Mouse (Mus musculus) midbrain, postnatal 0 days (tissue): Measurements from ENCODE around the gene Zmiz2. TPM values are rescaled to one million over a fixed set of nuclear protein-coding genes. Genes with fewer than 3 reads are reported as not detected.
A peak's percentile ranks its signal among the peaks of the same experiment; 100 is the strongest.

Experiments used
- ATAC-seq: fragments of 200-750 bp; cut with Nextera tagmentation; 2 replicates; pipeline ENCODE4 v1.8.0; 2017; ENCODE audit warnings: moderate number of reproducible peaks, mild to moderate bottlenecking, moderate TSS enrichment, moderate library complexity; ENCODE audit not compliant: low FRiP score
- DNase-seq: peaks from one replicate; pipeline ENCODE4 v3.0.0-alpha.2; 2015; ENCODE audit warnings: low spot score
- H3K27ac ChIP-seq: fragments of 300-500 bp; sonication (generic); 2 replicates; pipeline ENCODE4 v1.5.1; 2014; ENCODE audit warnings: low read depth, mild to moderate bottlenecking, low read length, mixed read lengths
- H3K27me3 ChIP-seq: fragments of 300-500 bp; sonication (generic); 2 replicates; pipeline ENCODE4 v1.6.1; 2014; ENCODE audit warnings: low read length, control low read depth, mixed read lengths; ENCODE audit not compliant: insufficient read depth
- H3K36me3 ChIP-seq: fragments of 300-500 bp; sonication (generic); 2 replicates; pipeline ENCODE4 v1.6.1; 2014; ENCODE audit warnings: low read length, control low read depth, mixed read lengths; ENCODE audit not compliant: insufficient read depth
- H3K4me1 ChIP-seq: fragments of 300-500 bp; sonication (generic); 2 replicates; pipeline ENCODE4 v1.6.1; 2014; ENCODE audit warnings: mild to moderate bottlenecking, control low read depth, antibody characterized with exemption, low read length, mixed read lengths; ENCODE audit not compliant: insufficient read depth
- H3K4me2 ChIP-seq: fragments of 300-500 bp; sonication (generic); 2 replicates; pipeline ENCODE4 v1.6.1; 2014; ENCODE audit warnings: low read depth, mild to moderate bottlenecking, low read length, mixed read lengths; ENCODE audit not compliant: poor library complexity, severe bottlenecking
- H3K4me3 ChIP-seq: fragments of 300-500 bp; sonication (generic); 2 replicates; pipeline ENCODE4 v1.5.1; 2014; ENCODE audit warnings: low read depth, mild to moderate bottlenecking, low read length, moderate library complexity
- H3K9ac ChIP-seq: fragments of 300-500 bp; sonication (generic); replicated peaks from 2 replicates; pipeline ENCODE4 v1.6.1; 2014; ENCODE audit warnings: mild to moderate bottlenecking, low read length, moderate library complexity, mixed read lengths; ENCODE audit not compliant: poor library complexity, severe bottlenecking
- H3K9me3 ChIP-seq: fragments of 300-500 bp; sonication (generic); 2 replicates; pipeline ENCODE4 v1.6.1; 2016; ENCODE audit warnings: low read length, control low read depth
- CTCF ChIP-seq: IDR thresholded peaks from 2 replicates; pipeline ENCODE4 v1.5.1; 2016; ENCODE audit warnings: antibody characterized with exemption, mild to moderate bottlenecking
- WGBS: fragments of 180-500 bp; shearing (Covaris S2); extraction: QIAGEN DNeasy Blood & Tissue Kit; methylation state at CpG from one replicate; pipeline ENCODE4 v1.1.7; 2014; 5-methylcytosine and 5-hydroxymethylcytosine counted together
- polyA plus RNA-seq: library from polyadenylated mRNA; unstranded; fragments of >200 nt; fragmentation: Nextera tagmentation; extraction: Ambion mirVana; gene quantifications from 2 replicates; pipeline ENCODE4 v1.2.1, GENCODE M21; 2015
- total RNA-seq: library from RNA; depleted of rRNA; stranded (reverse); fragments of >200 nt; gene quantifications from 2 replicates; pipeline ENCODE4 v1.2.3, GENCODE M21; 2014

Zmiz2 gene
- total and polyA plus RNA-seq, 2 experiments from 2014 or later = 36.0 to 153 TPM

- H3K4me1 ChIP-seq = peaks cover 11% of the 10 kb centered on the region; the same call in 1 of the 2 replicates
- no peaks in the 10 kb centered on the region for H3K27me3 ChIP-seq
- ATAC-seq (no peak), DNase-seq (no peak)
- whole genome bisulfite sequencing = 91% methylated on average over 8 of the region's 8 CpGs
- no peak overlapping the region for H3K4me3 ChIP-seq
- H3K9me3 ChIP-seq = no peaks in the 10 kb centered on the region
- H3K9ac ChIP-seq = no peak overlapping the region
- 0 out of 2 replicates have a peak overlapping the region, but pooled peaks have one; percentile 4 for H3K4me2 ChIP-seq
- TF ChIP-seq CTCF = no peak
- peaks cover 25% of the 10 kb centered on the region for H3K36me3 ChIP-seq
- no peak overlapping the region for H3K27ac ChIP-seq
These were observed 2.8 kb downstream of the Zmiz2 start for GRCm38 (mm10) chr11:6391516-6392276.

DNA sequence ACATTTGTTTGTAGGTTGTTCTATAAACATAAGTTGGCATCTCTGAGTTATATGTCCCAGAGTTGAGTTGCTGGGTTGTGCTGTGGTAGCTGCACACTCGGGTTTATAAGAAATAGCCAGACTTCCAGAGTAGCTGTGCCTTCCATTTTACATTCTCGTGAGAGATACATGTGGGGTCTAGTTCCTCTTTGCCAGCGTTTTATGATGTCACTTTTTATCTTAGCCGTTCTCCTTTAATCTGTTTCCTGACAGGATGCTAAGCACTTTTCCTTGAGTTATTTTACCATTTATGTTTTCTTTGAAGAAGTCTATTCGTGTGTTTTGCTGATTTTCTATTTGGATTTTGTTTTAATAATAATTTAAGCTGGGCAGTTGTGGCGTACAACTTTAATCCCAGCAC lies 4.0 kb downstream of the Zmiz2 start:
- Histone ChIP-seq H3K4me1 (peaks cover 11% of the 10 kb centered on the region; the same call in 1 of the 2 replicates), H3K4me2 (no peak overlapping the region), H3K27me3 (no peaks in the 10 kb centered on the region), H3K9ac (no peak overlapping the region), H3K36me3 (peaks cover 37% of the 10 kb centered on the region), H3K27ac (no peak overlapping the region), H3K4me3 (no peak overlapping the region), H3K9me3 (no peaks in the 10 kb centered on the region)
- ATAC-seq = no peak
- DNase-seq = no peak
- no peak for TF ChIP-seq CTCF
- 87% methylated on average over 6 of the region's 6 CpGs for WGBS

DNA sequence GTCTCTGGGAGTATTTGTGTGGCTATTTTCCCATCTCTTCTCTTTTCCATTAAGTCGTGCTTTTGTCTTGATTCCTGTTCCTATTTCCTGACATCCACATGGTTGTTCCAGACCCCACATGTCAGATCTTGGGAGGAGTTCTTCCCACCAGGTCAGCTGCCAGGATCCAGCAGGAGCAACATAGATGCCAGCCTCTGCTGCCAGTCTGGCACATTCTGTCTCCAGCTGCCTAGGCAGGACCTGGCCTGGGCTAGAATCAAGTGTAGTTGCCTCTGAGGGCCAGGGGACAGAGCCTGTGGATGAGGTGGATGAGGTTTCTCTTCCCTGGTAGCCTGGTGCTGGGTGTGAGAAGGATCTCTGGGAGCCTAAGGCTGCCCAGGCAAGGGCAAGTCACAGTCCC lies 5.0 kb downstream of the Zmiz2 start:
- Histone ChIP-seq H3K9me3 (no peaks in the 10 kb centered on the region), H3K9ac (no peak overlapping the region), H3K27ac (no peak overlapping the region), H3K4me3 (no peak overlapping the region), H3K27me3 (no peaks in the 10 kb centered on the region), H3K4me1 (peaks cover 11% of the 10 kb centered on the region; the same call in 1 of the 2 replicates), H3K36me3 (peaks cover 45% of the 10 kb centered on the region), H3K4me2 (no peak overlapping the region)
- 75% methylated on average over 1 of the region's 1 CpGs for WGBS
- no peak for TF ChIP-seq CTCF
- ATAC-seq (no peak), DNase-seq (peak; percentile 15)

- WGBS = 82% methylated on average over 5 of the region's 5 CpGs
- TF ChIP-seq CTCF = no peak
These were observed 6.7 kb downstream of the Zmiz2 start for GRCm38 (mm10) chr11:6395565-6395964.

DNA sequence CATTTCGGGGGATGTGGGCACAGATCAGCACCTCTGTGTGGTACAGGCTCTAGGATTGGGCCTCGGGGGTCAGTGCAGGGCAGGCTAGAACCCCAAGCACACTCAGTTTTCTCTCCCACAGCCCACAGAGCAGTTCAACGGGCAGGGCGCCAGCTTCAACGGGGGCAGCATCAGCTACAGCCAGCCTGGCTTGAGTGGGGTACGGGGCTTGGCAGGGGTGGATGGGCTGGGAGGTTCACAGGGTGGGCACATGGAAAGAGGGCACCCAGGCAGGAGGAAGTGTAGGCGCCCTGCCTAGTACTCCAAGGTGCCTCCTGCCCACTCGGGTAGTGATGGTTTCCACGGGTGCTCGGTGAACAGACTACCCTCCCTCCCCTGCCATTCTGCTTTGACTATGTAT lies 9.3 kb downstream of the Zmiz2 start:
- Histone ChIP-seq H3K4me1 (no peaks in the 10 kb centered on the region), H3K4me3 (no peak overlapping the region), H3K27ac (no peak overlapping the region), H3K27me3 (no peaks in the 10 kb centered on the region), H3K36me3 (peaks cover 82% of the 10 kb centered on the region), H3K9me3 (no peaks in the 10 kb centered on the region), H3K4me2 (no peak overlapping the region), H3K9ac (no peak overlapping the region)
- no peak; the same call in 1 of the 2 replicates for ATAC-seq
- no peak for TF ChIP-seq CTCF
- WGBS = 97% methylated on average over 10 of the region's 10 CpGs
- DNase-seq = no peak

More at GRCm38 (mm10) chr11:6395565-6395964, 6.7 kb downstream of the Zmiz2 start:
- Histone ChIP-seq H3K9ac (no peak overlapping the region), H3K27me3 (no peaks in the 10 kb centered on the region), H3K27ac (no peak overlapping the region), H3K4me1 (peaks cover 5% of the 10 kb centered on the region; the same call in 1 of the 2 replicates), H3K9me3 (no peaks in the 10 kb centered on the region), H3K36me3 (peaks cover 60% of the 10 kb centered on the region), H3K4me3 (no peak overlapping the region), H3K4me2 (no peak overlapping the region)
- DNase-seq (no peak), ATAC-seq (no peak)
